Mouse (Mus musculus): ENCODE data around the gene Pmpca.
A peak's percentile ranks its signal among the peaks of the same experiment; 100 is the strongest.
"Not testable (repeated sequence)": the region's sequence is repeated elsewhere in the genome, so short reads cannot be mapped to it uniquely, and the experiment has no call there.

Pmpca gene

GRCm38 (mm10) chr2:26368572-26368971 lies 20.6 kb upstream of the Pmpca start:
- no peak for DNase-seq (ENCODE audit: low read depth, low spot score)

- DNase-seq (ENCODE audit: low read depth, low spot score) = no peak
Measured at GRCm38 (mm10) chr2:26372396-26372795, 16.7 kb upstream of the Pmpca start.

- DNase-seq (ENCODE audit: low read depth, low spot score) = peak; percentile 60
Measured at GRCm38 (mm10) chr2:26380131-26380771, 8.9 kb upstream of the Pmpca start, which contains the start of gene Snapc4. Snapc4 (minus strand) TSS chr2:26380653.

GRCm38 (mm10) chr2:26380871-26381270 lies 8.3 kb upstream of the Pmpca start:
- DNase-seq (ENCODE audit: low read depth, low spot score) = not testable (repeated sequence)

GRCm38 (mm10) chr2:26387713-26388112 lies 1.4 kb upstream of the Pmpca start:
- no peak for DNase-seq (ENCODE audit: low read depth, low spot score)

GRCm38 (mm10) chr2:26388682-26389153 lies 421 bp upstream of the Pmpca start:
- no peak for DNase-seq (ENCODE audit: low read depth, low spot score)

GRCm38 (mm10) chr2:26390954-26391353 lies 1.8 kb downstream of the Pmpca start:
- DNase-seq (ENCODE audit: low read depth, low spot score) = no peak

GRCm38 (mm10) chr2:26391617-26392016 lies 2.5 kb downstream of the Pmpca start:
- DNase-seq (ENCODE audit: low read depth, low spot score) = no peak

GRCm38 (mm10) chr2:26398978-26399377 lies 9.8 kb downstream of the Pmpca start:
- DNase-seq (ENCODE audit: low read depth, low spot score) = no peak

GRCm38 (mm10) chr2:26399647-26400046 lies 10.5 kb downstream of the Pmpca start:
- DNase-seq (ENCODE audit: low read depth, low spot score) = no peak

- no peak for DNase-seq (ENCODE audit: low read depth, low spot score)
Measured at GRCm38 (mm10) chr2:26400296-26400695, 11.2 kb downstream of the Pmpca start.

- DNase-seq (ENCODE audit: low read depth, low spot score) = no peak
Measured at GRCm38 (mm10) chr2:26401023-26401422, 11.9 kb downstream of the Pmpca start.

GRCm38 (mm10) chr2:26402265-26402664 lies 13.1 kb downstream of the Pmpca start:
- DNase-seq (ENCODE audit: low read depth, low spot score) = no peak

- no peak for DNase-seq (ENCODE audit: low read depth, low spot score)
Measured at GRCm38 (mm10) chr2:26403306-26403705, 14.2 kb downstream of the Pmpca start.

- DNase-seq (ENCODE audit: low read depth, low spot score) = peak; percentile 87
Measured at GRCm38 (mm10) chr2:26408515-26409356, 19.6 kb downstream of the Pmpca start, which contains the start of gene Inpp5e. Inpp5e (minus strand) TSS chr2:26409203.

GRCm38 (mm10) chr2:26409362-26409761 lies 20.2 kb downstream of the Pmpca start:
- DNase-seq (ENCODE audit: low read depth, low spot score) = no peak

- DNase-seq (ENCODE audit: low read depth, low spot score) = no peak
Measured at GRCm38 (mm10) chr2:26410091-26410490, 21.0 kb downstream of the Pmpca start.

- DNase-seq (ENCODE audit: low read depth, low spot score) = no peak
Measured at GRCm38 (mm10) chr2:26410931-26411411, 21.8 kb downstream of the Pmpca start.

- no peak for DNase-seq (ENCODE audit: low read depth, low spot score)
Measured at GRCm38 (mm10) chr2:26417066-26417465, 27.9 kb downstream of the Pmpca start.

- no peak for DNase-seq (ENCODE audit: low read depth, low spot score)
Measured at GRCm38 (mm10) chr2:26418120-26418519, 29.0 kb downstream of the Pmpca start.

GRCm38 (mm10) chr2:26421969-26422368 lies 32.8 kb downstream of the Pmpca start:
- no peak for DNase-seq (ENCODE audit: low read depth, low spot score)

GRCm38 (mm10) chr2:26423086-26423485 lies 33.9 kb downstream of the Pmpca start:
- DNase-seq (ENCODE audit: low read depth, low spot score) = no peak

- no peak for DNase-seq (ENCODE audit: low read depth, low spot score)
Measured at GRCm38 (mm10) chr2:26424541-26424940, 35.4 kb downstream of the Pmpca start.
